In the genomic region with DNA sequence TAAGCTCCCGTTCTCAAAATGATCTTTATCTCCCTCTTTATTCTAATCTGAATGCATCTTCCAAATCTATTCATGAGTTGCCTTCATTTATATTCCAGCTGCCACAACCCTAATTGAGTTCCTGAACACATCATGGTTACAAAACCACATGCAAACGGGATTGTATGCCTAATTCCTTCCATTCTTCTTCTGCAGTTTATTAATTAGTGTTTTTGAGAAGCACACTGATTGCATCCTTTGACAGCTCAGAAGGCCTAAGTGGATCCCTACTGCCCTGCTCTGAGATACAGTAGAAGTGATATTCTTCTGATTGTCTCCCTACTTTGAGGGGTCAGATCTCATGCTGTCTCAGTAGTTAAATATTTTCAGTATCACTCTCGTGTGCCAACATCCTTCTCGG, we compare ENCODE assay signal across 33 mouse cellular contexts.
"Had no signal": no experiment of that assay in that cellular context is flagged by ENCODE, and none has a peak within 500 bp of the region (broad histone marks: within the 10 kb centered on the region; RNA-seq: fewer than 3 reads in every experiment).

No protein-coding gene starts in this region.

- H3K9ac ChIP-seq: heart, embryonic 13.5 days; heart, embryonic 15.5 days; hindbrain, embryonic 12.5 days; hindbrain, embryonic 13.5 days; hindbrain, embryonic 14.5 days; hindbrain, embryonic 15.5 days; intestine, embryonic 15.5 days; kidney, embryonic 15.5 days had no signal

- H3K9me3 ChIP-seq: heart, embryonic 13.5 days; heart, embryonic 15.5 days; hindbrain, embryonic 10.5 days; hindbrain, embryonic 12.5 days; hindbrain, embryonic 13.5 days; hindbrain, embryonic 15.5 days; intestine, embryonic 15.5 days; kidney, embryonic 15.5 days had no signal

- H3K4me3 ChIP-seq: heart, embryonic 13.5 days; heart, embryonic 15.5 days; hindbrain, embryonic 10.5 days; hindbrain, embryonic 12.5 days; hindbrain, embryonic 13.5 days; hindbrain, embryonic 15.5 days; intestine, embryonic 15.5 days; kidney, embryonic 15.5 days; layer of hippocampus, adult 2 months; left cerebral cortex, adult 2 months had no signal

- ATAC-seq: hindbrain, embryonic 16.5 days; hindbrain, postnatal 0 days; inflammation-experienced regulatory T-cells, adult 6 months; intestine, embryonic 15.5 days; intestine, embryonic 16.5 days; intestine, postnatal 0 days had no signal

- H3K27ac ChIP-seq: heart, embryonic 13.5 days; heart, embryonic 15.5 days; hindbrain, embryonic 10.5 days; hindbrain, embryonic 12.5 days; hindbrain, embryonic 13.5 days; hindbrain, embryonic 14.5 days; hindbrain, embryonic 15.5 days; hindbrain, postnatal 0 days; intestine, embryonic 15.5 days; kidney, embryonic 15.5 days; kidney, postnatal 0 days; layer of hippocampus, adult 2 months; left cerebral cortex, adult 2 months had no signal

- H3K36me3 ChIP-seq: heart, embryonic 13.5 days; heart, embryonic 15.5 days; hindbrain, embryonic 10.5 days; hindbrain, embryonic 12.5 days; hindbrain, embryonic 13.5 days; hindbrain, embryonic 15.5 days; intestine, embryonic 15.5 days; kidney, embryonic 15.5 days had no signal

- DNase-seq: heart, postnatal 10 days; heart, postnatal 14 days; heart, postnatal 36 days; heart, postnatal 4 days; kidney, adult 11 months; kidney, adult 18-20 months; kidney, adult 2 months; kidney, adult 8-10 months; kidney, adult 9 months; kidney, postnatal 10 days; kidney, postnatal 14 days; kidney, postnatal 25 days; kidney, postnatal 36 days; kidney, postnatal 4 days; layer of hippocampus, adult 9-11 months; layer of hippocampus, postnatal 36 days had no signal

- H3K27me3 ChIP-seq: heart, embryonic 13.5 days; heart, embryonic 15.5 days; hindbrain, embryonic 12.5 days; hindbrain, embryonic 13.5 days; hindbrain, embryonic 15.5 days; intestine, embryonic 15.5 days; kidney, embryonic 15.5 days had no signal

- H3K4me2 ChIP-seq: heart, embryonic 13.5 days; heart, embryonic 15.5 days; hindbrain, embryonic 12.5 days; hindbrain, embryonic 13.5 days; hindbrain, embryonic 14.5 days; hindbrain, embryonic 15.5 days; intestine, embryonic 15.5 days; kidney, embryonic 15.5 days had no signal

- H3K4me1 ChIP-seq: heart, embryonic 13.5 days; heart, embryonic 15.5 days; hindbrain, embryonic 10.5 days; hindbrain, embryonic 12.5 days; hindbrain, embryonic 13.5 days; hindbrain, embryonic 15.5 days; intestine, embryonic 15.5 days; kidney, embryonic 15.5 days had no signal
